Mouse (Mus musculus): ENCODE results near the gene Cd274. TPM values are rescaled to one million over a fixed set of nuclear protein-coding genes. Genes with fewer than 3 reads are reported as not detected.

Gene Cd274
- total and polyA plus RNA-seq, 3 experiments: 6.7 to 15.9 (median 7.4) TPM

- Histone ChIP-seq H3K36me3 (replicated peaks in 1 of 2; ENCODE audit: control insufficient read depth in 1 of 2, insufficient read depth in 1 of 2, low read length in 1 of 2) (no peaks in the 10 kb centered on the region), H3K27ac (ENCODE audit: insufficient read depth, low read depth) (no peak overlapping the region), H3K9ac (ENCODE audit: insufficient read depth, low read depth) (no peak overlapping the region), H3K27me3 (replicated peaks) (no peaks in the 10 kb centered on the region), H3K4me3 (replicated peaks in 1 of 3; ENCODE audit: low read depth in 2 of 3, low read length in 2 of 3, poor library complexity in 1 of 3) (no peak overlapping the region), H3K79me2 (replicated peaks; ENCODE audit: control insufficient read depth, extremely low read depth, insufficient read depth, poor library complexity, severe bottlenecking) (no peaks in the 10 kb centered on the region), H3K4me2 (ENCODE audit: insufficient read depth, low read depth, poor library complexity, severe bottlenecking) (no peak overlapping the region), H3K9me3 (replicated peaks; ENCODE audit: low read length) (no peaks in the 10 kb centered on the region), H3K4me1 (ENCODE audit: control insufficient read depth in 1 of 2, insufficient read depth in 2 of 2) (peaks cover 7 to 20% of the 10 kb centered on the region in 2 experiments)
- dilution Hi-C loops (cut with MboI; ENCODE audit: extremely low pct_ligation_motif_present, extremely low pct_unique_long_range_greater_than_20kb, low sequenced_read_pairs): no loop called here
- no peak for TF ChIP-seq BHLHE40 (IDR thresholded peaks at IDR 0.05; ENCODE audit: low read depth, low read length)
- TF ChIP-seq NELFE (IDR thresholded peaks at IDR 0.05; ENCODE audit: low read depth, low read length): no peak
- no peak for TF ChIP-seq SMC3 (IDR thresholded peaks at IDR 0.05; ENCODE audit: low read depth, low read length)
- TF ChIP-seq MEF2A (IDR thresholded peaks at IDR 0.05; ENCODE audit: borderline replicate concordance, low read depth, low read length): no peak
- TF ChIP-seq GABPA (IDR thresholded peaks at IDR 0.05; ENCODE audit: insufficient replicate concordance, low read depth, low read length): no peak
- in situ Hi-C loops (cut with MboI; ENCODE audit: low pct_ligation_motif_present, low pct_unique_long_range_greater_than_20kb, low sequenced_read_pairs): no loop called here
- DNase-seq (ENCODE audit: extremely low read depth): no peak
These were observed 27.5 kb downstream of the Cd274 start for GRCm38 (mm10) chr19:29394721-29395120.

- in situ Hi-C loops (cut with MboI; ENCODE audit: low pct_ligation_motif_present, low pct_unique_long_range_greater_than_20kb, low sequenced_read_pairs) (no loop called here), dilution Hi-C loops (cut with MboI; ENCODE audit: extremely low pct_ligation_motif_present, extremely low pct_unique_long_range_greater_than_20kb, low sequenced_read_pairs) (no loop called here)
- H3K27me3 ChIP-seq (replicated peaks): no peaks in the 10 kb centered on the region
- no peak overlapping the region for H3K9ac ChIP-seq (ENCODE audit: insufficient read depth, low read depth)
- H3K27ac ChIP-seq (ENCODE audit: insufficient read depth, low read depth): no peak overlapping the region
- no peak overlapping the region for H3K4me3 ChIP-seq (replicated peaks in 1 of 3; ENCODE audit: low read depth in 2 of 3, low read length in 2 of 3, poor library complexity in 1 of 3)
- no peak overlapping the region for H3K4me2 ChIP-seq (ENCODE audit: insufficient read depth, low read depth, poor library complexity, severe bottlenecking)
- no peak for DNase-seq (ENCODE audit: extremely low read depth)
- H3K9me3 ChIP-seq (replicated peaks; ENCODE audit: low read length): peaks cover 4% of the 10 kb centered on the region
- peaks cover 0 to 17% of the 10 kb centered on the region in 2 experiments; a peak in 2 of 4 replicates for H3K4me1 ChIP-seq (ENCODE audit: control insufficient read depth in 1 of 2, insufficient read depth in 2 of 2)
- no peaks in the 10 kb centered on the region for H3K36me3 ChIP-seq (replicated peaks in 1 of 2; ENCODE audit: control insufficient read depth in 1 of 2, insufficient read depth in 1 of 2, low read length in 1 of 2)
- TF ChIP-seq USF1 (IDR thresholded peaks at IDR 0.05; ENCODE audit: low read depth, low read length): no peak
- no peak for TF ChIP-seq MYC (IDR thresholded peaks at IDR 0.05; ENCODE audit: low read depth, low read length)
- no peak for TF ChIP-seq BHLHE40 (IDR thresholded peaks at IDR 0.05; ENCODE audit: low read depth, low read length)
- no peak for TF ChIP-seq EP300 (IDR thresholded peaks at IDR 0.05; ENCODE audit: low read length)
- no peak for TF ChIP-seq ELF1 (IDR thresholded peaks at IDR 0.05; ENCODE audit: low read depth, low read length)
- TF ChIP-seq KAT2A (IDR thresholded peaks at IDR 0.05; ENCODE audit: insufficient replicate concordance, low read length): no peak
- no peak for TF ChIP-seq TBP (conservative IDR thresholded peaks at IDR 0.05; ENCODE audit: low read depth, low read length)
- TF ChIP-seq MAZ (IDR thresholded peaks at IDR 0.05; ENCODE audit: low read depth, low read length): no peak
- TF ChIP-seq SIN3A (IDR thresholded peaks at IDR 0.05; ENCODE audit: low read length): no peak
- TF ChIP-seq SMC3 (IDR thresholded peaks at IDR 0.05; ENCODE audit: low read depth, low read length): no peak
- TF ChIP-seq GABPA (IDR thresholded peaks at IDR 0.05; ENCODE audit: insufficient replicate concordance, low read depth, low read length): no peak
- H3K79me2 ChIP-seq (replicated peaks; ENCODE audit: control insufficient read depth, extremely low read depth, insufficient read depth, poor library complexity, severe bottlenecking): no peaks in the 10 kb centered on the region
These were observed 29.1 kb downstream of the Cd274 start for GRCm38 (mm10) chr19:29396353-29396752.

- H3K27me3 ChIP-seq (replicated peaks): no peaks in the 10 kb centered on the region
- H3K36me3 ChIP-seq (replicated peaks in 1 of 2; ENCODE audit: control insufficient read depth in 1 of 2, insufficient read depth in 1 of 2, low read length in 1 of 2): no peaks in the 10 kb centered on the region
- H3K4me3 ChIP-seq (replicated peaks in 1 of 3; ENCODE audit: low read depth in 2 of 3, low read length in 2 of 3, poor library complexity in 1 of 3): no peak overlapping the region
- no peaks in the 10 kb centered on the region for H3K79me2 ChIP-seq (replicated peaks; ENCODE audit: control insufficient read depth, extremely low read depth, insufficient read depth, poor library complexity, severe bottlenecking)
- peaks cover 6% of the 10 kb centered on the region for H3K9me3 ChIP-seq (replicated peaks; ENCODE audit: low read length)
- in situ Hi-C loops (cut with MboI; ENCODE audit: low pct_ligation_motif_present, low pct_unique_long_range_greater_than_20kb, low sequenced_read_pairs): no loop called here
- no peak overlapping the region for H3K27ac ChIP-seq (ENCODE audit: insufficient read depth, low read depth)
- no peak for DNase-seq (ENCODE audit: extremely low read depth)
- dilution Hi-C loops (cut with MboI; ENCODE audit: extremely low pct_ligation_motif_present, extremely low pct_unique_long_range_greater_than_20kb, low sequenced_read_pairs): no loop called here
- H3K9ac ChIP-seq (ENCODE audit: insufficient read depth, low read depth): no peak overlapping the region
- TF ChIP-seq ETS1 (conservative IDR thresholded peaks at IDR 0.05; ENCODE audit: low read depth, low read length) (no peak), CHD2 (IDR thresholded peaks at IDR 0.05; ENCODE audit: low read length) (no peak), ZKSCAN1 (IDR thresholded peaks at IDR 0.05; ENCODE audit: borderline replicate concordance, low read depth, low read length) (no peak), HCFC1 (IDR thresholded peaks at IDR 0.05; ENCODE audit: low read depth, low read length) (no peak), JUN (IDR thresholded peaks at IDR 0.05; ENCODE audit: insufficient read depth, low read depth, low read length) (no peak), MAX (IDR thresholded peaks at IDR 0.05; ENCODE audit: low read length) (no peak)
- no peak overlapping the region for H3K4me2 ChIP-seq (ENCODE audit: insufficient read depth, low read depth, poor library complexity, severe bottlenecking)
- peaks cover 0 to 11% of the 10 kb centered on the region in 2 experiments; a peak in 2 of 4 replicates for H3K4me1 ChIP-seq (ENCODE audit: control insufficient read depth in 1 of 2, insufficient read depth in 2 of 2)
These were observed 32.5 kb downstream of the Cd274 start for GRCm38 (mm10) chr19:29399786-29400185.
